Mouse (Mus musculus) liver, postnatal 0 days (tissue): ENCODE data around the gene Uqcr10.

Experiments
- CTCF ChIP-seq: sonication (generic); IDR thresholded peaks from 2 replicates; pipeline ENCODE4 v1.5.1; 2016; ENCODE audit warnings: antibody characterized with exemption, low read depth
- EP300 ChIP-seq: IDR thresholded peaks from 2 replicates; pipeline ENCODE4 v1.6.1; 2016; ENCODE audit warnings: antibody characterized with exemption, low read depth, mild to moderate bottlenecking

DNA sequence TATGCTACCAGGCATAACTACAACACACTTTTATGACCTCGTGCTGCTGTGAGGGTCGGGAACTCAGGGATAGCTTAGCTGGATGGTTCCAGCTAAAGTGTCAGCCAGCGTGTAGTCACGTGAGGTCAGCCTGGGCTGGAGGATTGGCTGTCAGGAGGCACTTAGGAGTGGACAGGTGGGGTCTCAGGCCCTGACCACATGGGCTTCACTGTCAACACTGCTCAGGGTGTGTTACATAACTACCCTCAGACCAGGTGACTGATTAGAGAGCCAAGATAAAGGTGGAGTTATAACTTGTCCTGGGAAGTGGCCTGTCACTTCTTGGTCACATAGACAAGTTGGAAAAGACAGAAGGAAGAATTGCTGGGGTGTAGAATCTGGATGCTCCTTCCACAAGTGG is 11.5 kb upstream of the Uqcr10 start:
- TF ChIP-seq EP300 = no peak
- no peak for TF ChIP-seq CTCF
